Mouse (Mus musculus): ENCODE measurements around the gene Serhl. TPM values are rescaled to one million over a fixed set of nuclear protein-coding genes. Genes with fewer than 3 reads are reported as not detected.

Gene Serhl
- polyA plus RNA-seq, 1 experiment from 2014 or later: 70.8 TPM

GRCm38 (mm10) chr15:83111874-83112273 is 22.6 kb downstream of the Serhl start:
- H3K9me3 ChIP-seq (ENCODE audit: control insufficient read depth, low read length): no peaks in the 10 kb centered on the region
- WGBS: 83% methylated on average over 7 of the region's 7 CpGs
- H3K27me3 ChIP-seq (ENCODE audit: control insufficient read depth, insufficient read depth, low read depth, low read length): no peaks in the 10 kb centered on the region
- H3K36me3 ChIP-seq (ENCODE audit: control insufficient read depth, insufficient read depth, low read length): peaks cover 8% of the 10 kb centered on the region
- no peak for ATAC-seq (ENCODE audit: low read depth)
- H3K4me2 ChIP-seq (ENCODE audit: low read depth, low read length): no peak overlapping the region
- H3K27ac ChIP-seq (ENCODE audit: low read length): no peak overlapping the region
- H3K9ac ChIP-seq (ENCODE audit: low read length): no peak overlapping the region
- H3K4me3 ChIP-seq (ENCODE audit: low read length): no peak overlapping the region
- peaks cover 6% of the 10 kb centered on the region; the same call in 1 of the 2 replicates for H3K4me1 ChIP-seq (replicated peaks; ENCODE audit: control insufficient read depth, insufficient read depth, low read length)

- 5% methylated on average over 11 of the region's 11 CpGs for WGBS
- peak; percentile 77 for ATAC-seq (ENCODE audit: low read depth)
- H3K4me1 ChIP-seq (replicated peaks; ENCODE audit: control insufficient read depth, insufficient read depth, low read length): peaks cover 6% of the 10 kb centered on the region; the same call in 1 of the 2 replicates
- H3K27ac ChIP-seq (ENCODE audit: low read length): no peak overlapping the region
- no peak overlapping the region for H3K4me2 ChIP-seq (ENCODE audit: low read depth, low read length)
- no peaks in the 10 kb centered on the region for H3K27me3 ChIP-seq (ENCODE audit: control insufficient read depth, insufficient read depth, low read depth, low read length)
- H3K9me3 ChIP-seq (ENCODE audit: control insufficient read depth, low read length): no peaks in the 10 kb centered on the region
- H3K4me3 ChIP-seq (ENCODE audit: low read length): no peak overlapping the region
- H3K36me3 ChIP-seq (ENCODE audit: control insufficient read depth, insufficient read depth, low read length): peaks cover 13% of the 10 kb centered on the region
- H3K9ac ChIP-seq (ENCODE audit: low read length): no peak overlapping the region
These were observed 23.6 kb downstream of the Serhl start for GRCm38 (mm10) chr15:83112898-83113297.

- H3K4me1 ChIP-seq (replicated peaks; ENCODE audit: control insufficient read depth, insufficient read depth, low read length): peaks cover 6% of the 10 kb centered on the region; the same call in 1 of the 2 replicates
- H3K9me3 ChIP-seq (ENCODE audit: control insufficient read depth, low read length): no peaks in the 10 kb centered on the region
- no peak overlapping the region for H3K27ac ChIP-seq (ENCODE audit: low read length)
- no peaks in the 10 kb centered on the region for H3K27me3 ChIP-seq (ENCODE audit: control insufficient read depth, insufficient read depth, low read depth, low read length)
- H3K9ac ChIP-seq (ENCODE audit: low read length): no peak overlapping the region
- H3K4me2 ChIP-seq (ENCODE audit: low read depth, low read length): no peak overlapping the region
- 76% methylated on average over 9 of the region's 9 CpGs for WGBS
- ATAC-seq (ENCODE audit: low read depth): no peak
- no peak overlapping the region for H3K4me3 ChIP-seq (ENCODE audit: low read length)
- peaks cover 16% of the 10 kb centered on the region for H3K36me3 ChIP-seq (ENCODE audit: control insufficient read depth, insufficient read depth, low read length)
These were observed 24.8 kb downstream of the Serhl start for GRCm38 (mm10) chr15:83114106-83114505.

GRCm38 (mm10) chr15:83115071-83115470 is 25.8 kb downstream of the Serhl start:
- no peaks in the 10 kb centered on the region for H3K27me3 ChIP-seq (ENCODE audit: control insufficient read depth, insufficient read depth, low read depth, low read length)
- no peak overlapping the region for H3K4me2 ChIP-seq (ENCODE audit: low read depth, low read length)
- H3K4me3 ChIP-seq (ENCODE audit: low read length): no peak overlapping the region
- 82% methylated on average over 6 of the region's 6 CpGs for WGBS
- H3K9ac ChIP-seq (ENCODE audit: low read length): no peak overlapping the region
- no peaks in the 10 kb centered on the region for H3K9me3 ChIP-seq (ENCODE audit: control insufficient read depth, low read length)
- H3K36me3 ChIP-seq (ENCODE audit: control insufficient read depth, insufficient read depth, low read length): peaks cover 16% of the 10 kb centered on the region
- no peak for ATAC-seq (ENCODE audit: low read depth)
- H3K4me1 ChIP-seq (replicated peaks; ENCODE audit: control insufficient read depth, insufficient read depth, low read length): peaks cover 6% of the 10 kb centered on the region; the same call in 1 of the 2 replicates
- no peak overlapping the region for H3K27ac ChIP-seq (ENCODE audit: low read length)

- peaks cover 16% of the 10 kb centered on the region for H3K36me3 ChIP-seq (ENCODE audit: control insufficient read depth, insufficient read depth, low read length)
- no peak for ATAC-seq (ENCODE audit: low read depth)
These were observed 29.1 kb downstream of the Serhl start for GRCm38 (mm10) chr15:83118360-83118759.

DNA sequence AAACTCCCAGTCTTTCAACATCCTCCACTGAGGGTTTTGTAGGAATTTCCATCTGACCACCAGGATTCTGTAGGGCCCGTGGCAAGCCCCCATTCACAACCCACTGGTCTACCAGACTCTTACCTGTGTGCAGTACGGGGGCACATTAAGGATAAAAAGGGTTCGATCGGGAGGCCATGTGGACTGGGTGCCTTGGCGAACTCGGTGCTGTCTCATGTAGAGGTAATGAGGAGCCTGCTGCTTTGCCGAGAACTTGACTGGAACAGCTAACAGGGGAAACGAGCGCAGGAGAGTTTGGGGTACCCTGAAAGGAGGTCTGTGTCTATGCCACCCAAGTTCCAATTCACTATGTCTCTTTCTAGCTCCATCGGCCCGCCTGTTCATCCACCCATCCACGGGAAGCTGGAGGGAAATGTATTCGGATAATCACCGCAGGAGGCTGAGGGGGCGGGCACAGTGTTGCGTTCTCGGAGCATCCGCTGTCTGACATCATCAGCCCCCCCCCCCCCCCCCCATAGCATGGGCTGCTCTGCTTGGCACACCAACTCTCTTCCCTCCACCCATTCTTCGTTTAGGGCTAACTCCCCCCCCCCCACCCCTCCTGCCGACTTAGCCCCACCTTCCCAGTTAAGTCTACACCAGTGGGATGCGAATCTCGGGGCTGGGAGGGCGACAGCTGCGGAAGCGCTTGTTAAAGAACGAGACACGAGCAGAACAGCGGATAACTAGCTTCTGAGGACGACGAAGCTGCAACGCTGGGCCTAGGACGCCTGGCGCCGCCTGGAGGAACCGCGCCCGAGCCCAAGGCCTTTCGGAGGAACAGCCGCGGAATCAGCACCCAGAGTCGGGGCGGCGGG is 32.6 kb downstream of the Serhl start:
- peak; percentile 59 for ATAC-seq (ENCODE audit: low read depth)

More at GRCm38 (mm10) chr15:83118360-83118759, 29.1 kb downstream of the Serhl start:
- no peak overlapping the region for H3K9ac ChIP-seq (ENCODE audit: low read length)
- H3K4me2 ChIP-seq (ENCODE audit: low read depth, low read length): no peak overlapping the region
- peaks cover 4% of the 10 kb centered on the region for H3K4me1 ChIP-seq (replicated peaks; ENCODE audit: control insufficient read depth, insufficient read depth, low read length)
- 48% methylated on average over 7 of the region's 7 CpGs for WGBS
- no peak overlapping the region for H3K27ac ChIP-seq (ENCODE audit: low read length)
- no peaks in the 10 kb centered on the region for H3K27me3 ChIP-seq (ENCODE audit: control insufficient read depth, insufficient read depth, low read depth, low read length)
- no peaks in the 10 kb centered on the region for H3K9me3 ChIP-seq (ENCODE audit: control insufficient read depth, low read length)
- H3K4me3 ChIP-seq (ENCODE audit: low read length): no peak overlapping the region

DNA sequence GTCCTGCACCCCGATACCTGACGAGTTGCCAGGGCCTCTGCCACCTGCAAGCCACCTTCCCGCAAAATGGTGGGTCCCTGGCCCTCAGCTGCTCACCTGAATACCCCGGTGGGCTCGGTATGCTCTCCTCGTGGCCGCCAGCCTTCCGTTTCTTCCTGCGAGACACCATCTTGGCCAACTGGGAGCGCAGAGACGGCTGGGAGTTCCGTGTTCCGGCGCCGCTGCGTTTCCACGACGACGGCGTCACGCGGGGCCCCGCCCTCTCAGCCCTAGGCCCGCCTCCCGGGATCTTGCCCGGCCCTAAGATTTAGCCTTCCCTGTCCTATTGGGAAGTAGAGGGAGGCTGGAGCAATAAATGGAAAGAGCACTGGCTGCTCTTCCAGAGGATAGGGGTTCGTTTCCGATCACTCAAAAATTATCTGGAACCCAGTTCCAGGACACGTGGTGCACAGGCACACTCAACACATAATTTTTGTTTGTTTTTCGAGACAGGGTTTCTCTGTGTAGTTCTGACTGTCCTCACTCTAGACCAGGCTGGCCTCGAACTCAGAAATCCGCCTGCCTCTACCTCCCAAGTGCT is 33.4 kb downstream of the Serhl start, which contains the start of gene Rrp7a:
Rrp7a (minus strand) TSS at position 236 of the 580 bp plus-strand sequence.
- Histone ChIP-seq H3K9ac (ENCODE audit: low read length) (peak within 1 kb of the TSS; percentile 72), H3K36me3 (ENCODE audit: control insufficient read depth, insufficient read depth, low read length) (peaks cover 25% of the 10 kb centered on the region), H3K4me1 (replicated peaks; ENCODE audit: control insufficient read depth, insufficient read depth, low read length) (peaks cover 4% of the 10 kb centered on the region), H3K4me2 (ENCODE audit: low read depth, low read length) (peak within 1 kb of the TSS; percentile 78), H3K27ac (ENCODE audit: low read length) (peak within 1 kb of the TSS; percentile 70), H3K9me3 (ENCODE audit: control insufficient read depth, low read length) (no peaks in the 10 kb centered on the region), H3K27me3 (ENCODE audit: control insufficient read depth, insufficient read depth, low read depth, low read length) (no peaks in the 10 kb centered on the region), H3K4me3 (ENCODE audit: low read length) (peak within 1 kb of the TSS; percentile 87)
- ATAC-seq (ENCODE audit: low read depth): peak; percentile 95
- WGBS: 10% methylated on average over 27 of the region's 32 CpGs

More for the DNA sequence above, 32.6 kb downstream of the Serhl start:
- peak overlapping the region; percentile 72 for H3K9ac ChIP-seq (ENCODE audit: low read length)
- peak overlapping the region; percentile 78 for H3K4me2 ChIP-seq (ENCODE audit: low read depth, low read length)
- 2% methylated on average over 40 of the region's 43 CpGs for WGBS
- peaks cover 4% of the 10 kb centered on the region for H3K4me1 ChIP-seq (replicated peaks; ENCODE audit: control insufficient read depth, insufficient read depth, low read length)
- no peaks in the 10 kb centered on the region for H3K9me3 ChIP-seq (ENCODE audit: control insufficient read depth, low read length)
- peaks cover 24% of the 10 kb centered on the region for H3K36me3 ChIP-seq (ENCODE audit: control insufficient read depth, insufficient read depth, low read length)
- H3K27me3 ChIP-seq (ENCODE audit: control insufficient read depth, insufficient read depth, low read depth, low read length): no peaks in the 10 kb centered on the region
- H3K27ac ChIP-seq (ENCODE audit: low read length): peak overlapping the region; percentile 70
- peak overlapping the region; percentile 87 for H3K4me3 ChIP-seq (ENCODE audit: low read length)

GRCm38 (mm10) chr15:83124625-83125024 is 35.3 kb downstream of the Serhl start:
- Histone ChIP-seq H3K4me2 (ENCODE audit: low read depth, low read length) (no peak overlapping the region), H3K9ac (ENCODE audit: low read length) (no peak overlapping the region), H3K9me3 (ENCODE audit: control insufficient read depth, low read length) (no peaks in the 10 kb centered on the region), H3K36me3 (ENCODE audit: control insufficient read depth, insufficient read depth, low read length) (peaks cover 33% of the 10 kb centered on the region), H3K27ac (ENCODE audit: low read length) (no peak overlapping the region), H3K4me1 (replicated peaks; ENCODE audit: control insufficient read depth, insufficient read depth, low read length) (peaks cover 4% of the 10 kb centered on the region), H3K4me3 (ENCODE audit: low read length) (no peak overlapping the region), H3K27me3 (ENCODE audit: control insufficient read depth, insufficient read depth, low read depth, low read length) (no peaks in the 10 kb centered on the region)
- WGBS: 57% methylated on average over 5 of the region's 5 CpGs
- no peak for ATAC-seq (ENCODE audit: low read depth)

- Histone ChIP-seq H3K4me2 (ENCODE audit: low read depth, low read length) (no peak overlapping the region), H3K9me3 (ENCODE audit: control insufficient read depth, low read length) (no peaks in the 10 kb centered on the region), H3K9ac (ENCODE audit: low read length) (no peak overlapping the region), H3K27ac (ENCODE audit: low read length) (no peak overlapping the region), H3K4me3 (ENCODE audit: low read length) (no peak overlapping the region), H3K36me3 (ENCODE audit: control insufficient read depth, insufficient read depth, low read length) (peaks cover 50% of the 10 kb centered on the region), H3K4me1 (replicated peaks; ENCODE audit: control insufficient read depth, insufficient read depth, low read length) (peaks cover 2% of the 10 kb centered on the region), H3K27me3 (ENCODE audit: control insufficient read depth, insufficient read depth, low read depth, low read length) (no peaks in the 10 kb centered on the region)
- no peak for ATAC-seq (ENCODE audit: low read depth)
- 93% methylated on average over 9 of the region's 9 CpGs for WGBS
These were observed 37.3 kb downstream of the Serhl start for GRCm38 (mm10) chr15:83126582-83126981.

All from lung, embryonic 16.5 days (tissue).